Mouse (Mus musculus): ENCODE measurements around the gene Cyp1a2.

- no peak for TF ChIP-seq MAFK (IDR thresholded peaks at IDR 0.05; ENCODE audit: insufficient read depth, low read depth, low read length)
- no peak for TF ChIP-seq ZC3H11A (IDR thresholded peaks at IDR 0.05; ENCODE audit: borderline replicate concordance, low read depth, low read length)
- no peak for TF ChIP-seq ZNF384 (IDR thresholded peaks at IDR 0.05; ENCODE audit: low read depth, low read length)
- no peak for TF ChIP-seq CHD2 (IDR thresholded peaks at IDR 0.05; ENCODE audit: low read depth, low read length)
- no peak for TF ChIP-seq HCFC1 (IDR thresholded peaks at IDR 0.05; ENCODE audit: borderline replicate concordance, insufficient read depth, low read length)
These were observed 45.7 kb downstream of the Cyp1a2 start for GRCm38 (mm10) chr9:57637741-57638322.
